Mouse (Mus musculus) G1E (cell line): ENCODE measurements around the gene Hist1h4d.

Source experiments
- CTCF ChIP-seq: IDR thresholded peaks from 2 replicates; pipeline ENCODE4 v1.5.1; 2012; ENCODE audit warnings: low read depth, low read length, inconsistent platforms, mixed read lengths
- TAL1 ChIP-seq: conservative IDR thresholded peaks from 2 replicates; pipeline ENCODE4 v1.6.1; 2012; ENCODE audit warnings: low read depth, low read length, inconsistent platforms, mixed read lengths

DNA sequence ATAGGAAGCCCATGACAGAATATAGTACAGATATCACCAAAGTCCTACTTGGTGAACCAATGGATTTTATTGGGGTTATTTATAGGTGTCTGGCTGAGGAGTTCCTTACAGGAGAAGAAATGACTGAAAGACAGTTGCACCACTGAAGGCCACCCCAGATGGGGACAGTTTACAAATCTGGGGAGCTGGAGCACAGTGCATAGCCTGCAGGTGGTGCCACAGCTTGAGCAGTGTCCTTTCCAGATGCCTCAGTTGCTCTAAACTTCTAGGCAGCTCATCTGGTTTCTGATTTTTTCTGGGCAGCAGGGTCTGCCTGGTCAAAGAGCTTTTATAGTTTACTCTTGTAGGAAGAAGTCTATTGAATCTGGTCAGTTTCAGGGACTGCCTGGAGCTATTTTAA lies 28.4 kb downstream of the Hist1h4d start:
- TF ChIP-seq CTCF: no peak
- TF ChIP-seq TAL1: no peak
